Mouse (Mus musculus): Measurements from ENCODE around the gene Prss56. TPM values are rescaled to one million over a fixed set of nuclear protein-coding genes. Genes with fewer than 3 reads are reported as not detected.

The Prss56 gene
- polyA plus RNA-seq, 1 experiment: not detected

- Histone ChIP-seq H3K4me1 (peaks cover 11% of the 10 kb centered on the region), H3K27me3 (replicated peaks) (peaks cover 92% of the 10 kb centered on the region), H3K4me3 (replicated peaks) (no peak within 1 kb of the TSS), H3K36me3 (replicated peaks; ENCODE audit: low read length) (no peaks in the 10 kb centered on the region), H3K9me3 (no peaks in the 10 kb centered on the region; the same call in 1 of the 2 replicates)
- no peak for TF ChIP-seq GATA1 (IDR thresholded peaks at IDR 0.05; ENCODE audit: borderline replicate concordance, low read length)
- no peak for TF ChIP-seq FLI1 (IDR thresholded peaks at IDR 0.05; ENCODE audit: low read length)
These were observed 26.9 kb upstream of the Prss56 start, which contains the start of gene Ecel1 for GRCm38 (mm10) chr1:87156199-87156587. Gene Ecel1, minus strand, starts transcription at chr1:87156521.

- no peak for TF ChIP-seq GATA1 (IDR thresholded peaks at IDR 0.05; ENCODE audit: borderline replicate concordance, low read length)
- TF ChIP-seq FLI1 (IDR thresholded peaks at IDR 0.05; ENCODE audit: low read length): no peak
- Histone ChIP-seq H3K27me3 (replicated peaks) (peaks cover 91% of the 10 kb centered on the region), H3K36me3 (replicated peaks; ENCODE audit: low read length) (no peaks in the 10 kb centered on the region), H3K9me3 (no peaks in the 10 kb centered on the region; the same call in 1 of the 2 replicates), H3K4me3 (replicated peaks) (no peak overlapping the region), H3K4me1 (peaks cover 5% of the 10 kb centered on the region)
These were observed 23.7 kb upstream of the Prss56 start for GRCm38 (mm10) chr1:87159396-87159795.

DNA sequence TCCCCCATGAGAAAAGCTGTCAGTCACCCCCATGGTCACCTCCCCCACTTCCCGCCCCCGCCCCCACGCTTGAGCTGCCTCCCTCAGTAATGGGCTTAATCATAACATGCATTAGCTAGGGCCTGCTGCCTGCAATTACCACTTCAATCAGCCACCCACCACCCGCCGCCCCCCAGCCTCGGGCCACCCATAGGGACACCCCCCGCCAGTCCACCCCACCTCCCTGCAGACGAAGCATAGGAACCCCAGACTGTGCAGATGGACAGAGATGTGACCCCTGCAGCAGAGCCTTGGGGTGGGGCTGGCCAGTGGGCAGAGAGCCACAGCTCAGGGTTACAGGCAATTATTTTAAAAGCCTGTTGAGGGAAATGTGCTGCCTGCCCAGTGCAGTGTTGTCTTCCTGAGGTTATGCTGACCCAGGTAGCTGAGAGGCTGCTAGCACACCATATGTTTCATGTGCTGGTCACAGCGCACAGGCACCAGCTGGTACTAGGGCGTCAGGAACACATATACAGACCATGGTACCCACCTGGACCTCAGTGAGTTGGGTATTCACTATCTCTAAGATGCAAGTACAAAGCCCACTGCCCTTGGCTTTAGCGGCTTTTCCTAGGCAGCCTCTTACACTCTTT lies 18.8 kb upstream of the Prss56 start:
- TF ChIP-seq GATA1 (IDR thresholded peaks at IDR 0.05; ENCODE audit: borderline replicate concordance, low read length): no peak
- no peak for TF ChIP-seq FLI1 (IDR thresholded peaks at IDR 0.05; ENCODE audit: low read length)
- no peaks in the 10 kb centered on the region for H3K36me3 ChIP-seq (replicated peaks; ENCODE audit: low read length)
- H3K9me3 ChIP-seq: no peaks in the 10 kb centered on the region
- no peaks in the 10 kb centered on the region for H3K4me1 ChIP-seq
- peaks cover 94% of the 10 kb centered on the region for H3K27me3 ChIP-seq (replicated peaks)
- H3K4me3 ChIP-seq (replicated peaks): no peak overlapping the region

GRCm38 (mm10) chr1:87164796-87165184 lies 18.3 kb upstream of the Prss56 start:
- H3K4me3 ChIP-seq (replicated peaks): no peak overlapping the region
- no peaks in the 10 kb centered on the region for H3K4me1 ChIP-seq
- no peaks in the 10 kb centered on the region for H3K36me3 ChIP-seq (replicated peaks; ENCODE audit: low read length)
- peaks cover 97% of the 10 kb centered on the region for H3K27me3 ChIP-seq (replicated peaks)
- H3K9me3 ChIP-seq: no peaks in the 10 kb centered on the region
- no peak for TF ChIP-seq FLI1 (IDR thresholded peaks at IDR 0.05; ENCODE audit: low read length)
- TF ChIP-seq GATA1 (IDR thresholded peaks at IDR 0.05; ENCODE audit: borderline replicate concordance, low read length): no peak

DNA sequence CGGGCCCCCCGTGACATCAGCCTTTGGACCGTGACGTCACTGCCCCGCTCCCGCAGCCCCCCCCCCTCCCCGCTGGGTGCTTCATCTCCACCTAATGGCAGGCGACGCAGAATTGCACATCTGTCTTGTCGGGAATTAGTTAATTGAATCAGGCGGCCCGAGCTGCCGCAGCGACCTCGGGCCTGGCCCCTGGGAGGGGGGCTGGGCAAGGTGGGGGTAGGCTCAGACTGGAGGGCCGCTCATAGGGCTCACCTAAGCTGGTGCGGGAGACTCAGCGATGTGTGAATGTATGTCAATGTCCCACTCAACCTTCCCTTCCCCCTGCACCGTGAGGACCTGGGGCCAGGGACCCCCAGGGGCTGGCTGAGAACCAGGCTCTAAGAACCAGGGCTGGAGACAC lies 12.7 kb upstream of the Prss56 start:
- TF ChIP-seq FLI1 (IDR thresholded peaks at IDR 0.05; ENCODE audit: low read length) (no peak), GATA1 (IDR thresholded peaks at IDR 0.05; ENCODE audit: borderline replicate concordance, low read length) (no peak)
- Histone ChIP-seq H3K27me3 (replicated peaks) (peaks cover 93% of the 10 kb centered on the region), H3K9me3 (peaks cover 3% of the 10 kb centered on the region; the same call in 1 of the 2 replicates), H3K4me1 (peaks cover 18% of the 10 kb centered on the region), H3K36me3 (replicated peaks; ENCODE audit: low read length) (no peaks in the 10 kb centered on the region), H3K4me3 (replicated peaks) (no peak overlapping the region)

- H3K36me3 ChIP-seq (replicated peaks; ENCODE audit: low read length): no peaks in the 10 kb centered on the region
- peaks cover 93% of the 10 kb centered on the region for H3K27me3 ChIP-seq (replicated peaks)
- TF ChIP-seq GATA1 (IDR thresholded peaks at IDR 0.05; ENCODE audit: borderline replicate concordance, low read length) (no peak), FLI1 (IDR thresholded peaks at IDR 0.05; ENCODE audit: low read length) (no peak)
- no peak overlapping the region for H3K4me3 ChIP-seq (replicated peaks)
- H3K9me3 ChIP-seq: peaks cover 3% of the 10 kb centered on the region; the same call in 1 of the 2 replicates
- peaks cover 24% of the 10 kb centered on the region for H3K4me1 ChIP-seq
These were observed 11.8 kb upstream of the Prss56 start for GRCm38 (mm10) chr1:87171312-87171711.

DNA sequence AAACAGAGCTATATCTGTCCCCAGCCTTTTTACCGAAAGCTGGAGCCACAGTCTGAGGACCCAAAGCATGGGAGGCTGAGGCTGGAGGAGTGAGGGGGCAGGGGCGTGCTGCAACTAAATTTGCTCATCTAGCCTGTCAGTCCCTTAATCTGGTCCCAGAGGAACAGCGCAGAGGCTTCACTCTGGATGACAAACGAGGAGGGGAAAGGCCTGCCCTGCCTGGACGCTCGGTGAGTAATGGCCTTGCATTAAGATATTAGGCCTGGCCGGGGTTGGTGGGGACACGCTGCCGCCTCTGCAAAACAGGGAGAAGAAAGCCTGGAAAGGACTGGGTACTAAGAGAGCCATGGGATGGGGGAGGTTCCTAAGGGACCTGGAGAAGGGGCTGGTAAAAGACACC lies 10.8 kb upstream of the Prss56 start:
- peaks cover 24% of the 10 kb centered on the region for H3K4me1 ChIP-seq
- TF ChIP-seq GATA1 (IDR thresholded peaks at IDR 0.05; ENCODE audit: borderline replicate concordance, low read length) (no peak), FLI1 (IDR thresholded peaks at IDR 0.05; ENCODE audit: low read length) (no peak)
- H3K27me3 ChIP-seq (replicated peaks): peaks cover 93% of the 10 kb centered on the region
- H3K4me3 ChIP-seq (replicated peaks): no peak overlapping the region
- no peaks in the 10 kb centered on the region for H3K36me3 ChIP-seq (replicated peaks; ENCODE audit: low read length)
- peaks cover 3% of the 10 kb centered on the region; the same call in 1 of the 2 replicates for H3K9me3 ChIP-seq

GRCm38 (mm10) chr1:87174006-87174955 lies 8.8 kb upstream of the Prss56 start:
- Histone ChIP-seq H3K4me1 (peaks cover 24% of the 10 kb centered on the region), H3K27me3 (replicated peaks) (peaks cover 86% of the 10 kb centered on the region), H3K4me3 (replicated peaks) (peak overlapping the region; percentile 42), H3K9me3 (peaks cover 3% of the 10 kb centered on the region; the same call in 1 of the 2 replicates), H3K36me3 (replicated peaks; ENCODE audit: low read length) (no peaks in the 10 kb centered on the region)
- TF ChIP-seq FLI1 (IDR thresholded peaks at IDR 0.05; ENCODE audit: low read length): no peak
- no peak for TF ChIP-seq GATA1 (IDR thresholded peaks at IDR 0.05; ENCODE audit: borderline replicate concordance, low read length)

GRCm38 (mm10) chr1:87175852-87176292 lies 7.2 kb upstream of the Prss56 start:
- peaks cover 23% of the 10 kb centered on the region for H3K4me1 ChIP-seq
- H3K4me3 ChIP-seq (replicated peaks): no peak overlapping the region
- TF ChIP-seq GATA1 (IDR thresholded peaks at IDR 0.05; ENCODE audit: borderline replicate concordance, low read length) (no peak), FLI1 (IDR thresholded peaks at IDR 0.05; ENCODE audit: low read length) (no peak)
- no peaks in the 10 kb centered on the region for H3K36me3 ChIP-seq (replicated peaks; ENCODE audit: low read length)
- H3K9me3 ChIP-seq: peaks cover 3% of the 10 kb centered on the region; the same call in 1 of the 2 replicates
- H3K27me3 ChIP-seq (replicated peaks): peaks cover 84% of the 10 kb centered on the region

All from megakaryocyte, embryonic 14.5 days (primary cell).